ENCODE assay signal across 9 mouse cellular contexts in the genomic region with DNA sequence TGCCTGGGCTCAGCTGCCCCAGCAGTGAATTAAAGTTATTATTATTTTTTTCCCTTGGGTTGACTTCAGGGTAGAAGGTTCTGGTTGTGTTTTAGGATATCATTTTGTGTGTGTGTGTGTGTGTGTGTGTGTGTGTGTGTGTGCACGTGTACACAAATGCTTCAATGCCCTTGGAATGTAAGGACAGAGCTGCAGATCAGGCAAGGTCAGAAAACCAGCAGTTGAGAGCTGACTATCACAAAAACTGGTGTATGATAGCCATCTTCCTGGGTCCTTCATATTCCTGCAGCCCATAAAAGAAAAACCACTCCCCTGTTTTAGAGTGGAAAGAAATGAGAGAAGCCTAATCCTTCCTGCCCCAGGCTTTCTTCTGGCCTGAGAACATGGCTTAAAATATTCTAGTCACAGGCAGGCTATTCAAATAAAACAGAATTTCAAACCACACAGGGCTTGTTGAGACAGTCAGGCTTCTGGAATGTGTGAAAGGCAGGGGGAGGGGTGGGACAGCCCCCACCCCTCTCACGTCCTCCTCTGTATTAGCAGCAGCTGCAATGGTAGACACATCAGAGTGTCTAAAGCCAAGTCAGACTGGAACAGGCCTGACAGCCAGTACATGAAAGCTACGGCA.
DNase-seq lines count a peak whose midpoint lies in the region; ATAC-seq and TF ChIP-seq lines count a peak whose summit lies in the region.
"Had no signal": no experiment of that assay in that cellular context is flagged by ENCODE, and none has a peak within 500 bp of the region (broad histone marks: within the 10 kb centered on the region; RNA-seq: fewer than 3 reads in every experiment).

No protein-coding gene starts in this region.

- H3K27ac ChIP-seq in heart, embryonic 12.5 days (ENCODE audit: poor library complexity, severe bottlenecking), result no peak overlapping the region; the same call in 1 of the 2 replicates
- H3K27ac ChIP-seq in hindbrain, embryonic 12.5 days, result peak overlapping the region; percentile 79
- H3K27ac ChIP-seq in midbrain, embryonic 14.5 days (replicated peaks; ENCODE audit: low read depth, low read length), result peak overlapping the region; percentile 74
- H3K27ac ChIP-seq in liver, postnatal 0 days (ENCODE audit: low read depth), result no peak overlapping the region
- H3K27ac ChIP-seq: liver, embryonic 14.5 days had no signal

- no peaks in the 10 kb centered on the region for H3K27me3 ChIP-seq in heart, embryonic 12.5 days (replicated peaks)
- no peaks in the 10 kb centered on the region for H3K27me3 ChIP-seq in hindbrain, embryonic 12.5 days
- H3K27me3 ChIP-seq in midbrain, embryonic 14.5 days (ENCODE audit: control insufficient read depth, insufficient read depth, low read length), result no peaks in the 10 kb centered on the region
- H3K27me3 ChIP-seq in liver, postnatal 0 days (ENCODE audit: insufficient read depth, low read length), result no peaks in the 10 kb centered on the region

- ATAC-seq in heart, embryonic 12.5 days (ENCODE audit: insufficient number of reproducible peaks, low FRiP score), result 0 out of 2 replicates have a peak, but pooled peaks have one; percentile 39
- peak; percentile 93 for ATAC-seq in hindbrain, embryonic 12.5 days (ENCODE audit: low FRiP score)
- peak; percentile 90 for ATAC-seq in midbrain, embryonic 14.5 days (ENCODE audit: low FRiP score, low TSS enrichment)
- ATAC-seq in liver, postnatal 0 days, result no peak

- DNase-seq in heart, adult 8-10 months (ENCODE audit: low spot score), result no peak
- peak; percentile 95 for DNase-seq in brain, embryonic 14.5 days (ENCODE audit: low read depth)
- peak; percentile 76 for DNase-seq in midbrain, embryonic 14.5 days
- DNase-seq in urinary bladder, adult 18-20 months (ENCODE audit: low spot score in 2 of 2), result no peak
- DNase-seq in cerebellum, adult 11 months, result no peak
- DNase-seq in liver, postnatal 0 days, result no peak

- 25% methylated on average over 3 of the region's 3 CpGs for WGBS in heart, embryonic 12.5 days
- WGBS in hindbrain, embryonic 12.5 days, result 17% methylated on average over 3 of the region's 3 CpGs
- WGBS in midbrain, embryonic 14.5 days, result 9% methylated on average over 3 of the region's 3 CpGs
- WGBS in liver, postnatal 0 days (ENCODE audit: insufficient replicate concordance), result 48% methylated on average over 3 of the region's 3 CpGs

- TF ChIP-seq EP300 in liver, postnatal 0 days (IDR thresholded peaks at IDR 0.05; ENCODE audit: low read depth), result no peak

- H3K36me3 ChIP-seq in heart, embryonic 12.5 days, result no peaks in the 10 kb centered on the region
- H3K36me3 ChIP-seq in hindbrain, embryonic 12.5 days, result no peaks in the 10 kb centered on the region
- H3K36me3 ChIP-seq in midbrain, embryonic 14.5 days (ENCODE audit: control insufficient read depth, insufficient read depth, low read length), result no peaks in the 10 kb centered on the region
- no peaks in the 10 kb centered on the region for H3K36me3 ChIP-seq in liver, postnatal 0 days (replicated peaks; ENCODE audit: insufficient read depth, low read length)

- peaks cover 10% of the 10 kb centered on the region for H3K4me1 ChIP-seq in heart, embryonic 12.5 days (replicated peaks)
- H3K4me1 ChIP-seq in hindbrain, embryonic 12.5 days, result peaks cover 17% of the 10 kb centered on the region
- peaks cover 22% of the 10 kb centered on the region for H3K4me1 ChIP-seq in midbrain, embryonic 14.5 days (ENCODE audit: control insufficient read depth, insufficient read depth, low read length)
- H3K4me1 ChIP-seq in liver, postnatal 0 days (ENCODE audit: insufficient read depth), result no peaks in the 10 kb centered on the region

- no peak overlapping the region for H3K9ac ChIP-seq in heart, embryonic 12.5 days
- no peak overlapping the region for H3K9ac ChIP-seq in hindbrain, embryonic 12.5 days
- H3K9ac ChIP-seq in midbrain, embryonic 14.5 days (replicated peaks; ENCODE audit: low read length), result no peak overlapping the region
- H3K9ac ChIP-seq in liver, postnatal 0 days (replicated peaks), result no peak overlapping the region
- H3K9ac ChIP-seq: liver, embryonic 14.5 days had no signal

- H3K4me2 ChIP-seq in heart, embryonic 12.5 days, result no peak overlapping the region
- no peak overlapping the region for H3K4me2 ChIP-seq in hindbrain, embryonic 12.5 days (replicated peaks)
- H3K4me2 ChIP-seq in midbrain, embryonic 14.5 days (ENCODE audit: low read length), result no peak overlapping the region
- H3K4me2 ChIP-seq in liver, postnatal 0 days (ENCODE audit: low read depth, low read length), result no peak overlapping the region

- TF ChIP-seq CTCF in brain, embryonic 14.5 days (IDR thresholded peaks at IDR 0.05; ENCODE audit: borderline replicate concordance, extremely low read depth, insufficient read depth, insufficient read length), result no peak
- TF ChIP-seq CTCF in liver, postnatal 0 days (IDR thresholded peaks at IDR 0.05; ENCODE audit: low read depth), result no peak

- TF ChIP-seq POLR2A in brain, embryonic 14.5 days (IDR thresholded peaks at IDR 0.05; ENCODE audit: borderline replicate concordance, extremely low read depth, insufficient read depth, insufficient read length, poor library complexity, severe bottlenecking), result no peak

- no peaks in the 10 kb centered on the region for H3K9me3 ChIP-seq in heart, embryonic 12.5 days (replicated peaks)
- H3K9me3 ChIP-seq in hindbrain, embryonic 12.5 days (replicated peaks), result no peaks in the 10 kb centered on the region
- no peaks in the 10 kb centered on the region for H3K9me3 ChIP-seq in midbrain, embryonic 14.5 days (ENCODE audit: control insufficient read depth, low read length)
- no peaks in the 10 kb centered on the region for H3K9me3 ChIP-seq in liver, postnatal 0 days (ENCODE audit: low read length)

- H3K4me3 ChIP-seq in heart, embryonic 12.5 days, result no peak overlapping the region
- no peak overlapping the region for H3K4me3 ChIP-seq in hindbrain, embryonic 12.5 days
- no peak overlapping the region for H3K4me3 ChIP-seq in midbrain, embryonic 14.5 days (replicated peaks; ENCODE audit: low read depth, low read length)
- H3K4me3 ChIP-seq in liver, postnatal 0 days (ENCODE audit: low read depth, low read length), result no peak overlapping the region

Comparison
In these comparisons a context has a peak if more than half of its experiments do, and no peak if none do; other contexts are left out.
1. H3K27ac ChIP-seq: peak in hindbrain, embryonic 12.5 days (single experiment) and midbrain, embryonic 14.5 days (single experiment); none in heart, embryonic 12.5 days (single experiment) and liver, postnatal 0 days (single experiment).
2. DNase-seq: peak in brain, embryonic 14.5 days (single experiment) and midbrain, embryonic 14.5 days (single experiment); none in heart, adult 8-10 months (single experiment), urinary bladder, adult 18-20 months (0 of 2), cerebellum, adult 11 months (single experiment) and liver, postnatal 0 days (single experiment).